Mouse (Mus musculus): ENCODE data around the gene Fbxo6.
"Not testable (repeated sequence)": the region's sequence is repeated elsewhere in the genome, so short reads cannot be mapped to it uniquely, and the experiment has no call there.

Gene Fbxo6

DNA sequence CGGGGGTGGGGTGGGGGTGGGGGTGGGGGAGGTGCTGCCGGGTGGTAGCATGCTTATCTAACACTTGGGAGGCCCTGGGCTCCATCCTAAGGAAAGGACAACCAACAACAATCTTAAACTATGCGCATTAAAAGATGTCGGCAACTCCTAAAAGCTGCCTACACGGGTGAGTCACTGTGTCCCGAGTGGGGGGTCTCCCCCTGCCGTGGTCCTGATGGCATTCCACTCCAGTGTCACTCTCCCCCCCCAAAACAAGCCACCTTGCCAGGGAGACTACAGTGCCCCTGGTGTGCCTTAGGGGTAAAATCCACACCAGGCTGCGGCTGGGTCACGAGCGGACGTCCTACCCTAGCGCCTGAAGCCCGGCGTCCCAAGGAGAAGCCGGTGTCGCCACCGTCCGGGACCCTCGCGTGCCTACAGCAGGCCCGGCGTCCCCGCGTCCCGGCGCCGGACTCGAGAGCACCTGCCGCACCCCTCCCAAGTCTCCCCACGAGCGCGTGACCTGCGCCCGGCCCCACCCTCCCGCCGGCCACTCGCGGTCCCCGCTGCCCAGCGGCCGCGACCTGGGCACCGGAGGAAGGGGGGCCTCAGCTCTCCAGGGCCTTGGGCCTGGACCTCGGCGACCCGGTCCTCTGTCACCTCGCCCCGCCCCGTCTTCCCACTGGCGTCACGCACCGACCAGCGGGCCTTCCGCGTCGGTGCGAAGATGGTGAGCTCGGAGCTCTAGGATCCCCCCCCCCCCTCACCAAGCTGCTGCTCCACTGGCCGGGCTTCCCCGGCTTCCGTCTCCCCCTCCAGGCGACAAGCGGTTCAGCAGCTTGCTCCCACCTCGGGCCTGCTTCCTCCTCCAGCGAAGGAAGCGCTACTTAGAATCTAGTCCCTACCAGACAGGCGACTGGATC lies at the start of gene Fbxo6:
Gene Fbxo6, minus strand, starts transcription at position 874 of the 902 bp plus-strand sequence.
- peak; percentile 80 to 84 for DNase-seq

GRCm38 (mm10) chr4:148198721-148199120 lies 46.8 kb upstream of the Fbxo6 start:
- no peak for DNase-seq

- no peak for DNase-seq
Observed at GRCm38 (mm10) chr4:148194400-148194799, 42.5 kb upstream of the Fbxo6 start.

DNA sequence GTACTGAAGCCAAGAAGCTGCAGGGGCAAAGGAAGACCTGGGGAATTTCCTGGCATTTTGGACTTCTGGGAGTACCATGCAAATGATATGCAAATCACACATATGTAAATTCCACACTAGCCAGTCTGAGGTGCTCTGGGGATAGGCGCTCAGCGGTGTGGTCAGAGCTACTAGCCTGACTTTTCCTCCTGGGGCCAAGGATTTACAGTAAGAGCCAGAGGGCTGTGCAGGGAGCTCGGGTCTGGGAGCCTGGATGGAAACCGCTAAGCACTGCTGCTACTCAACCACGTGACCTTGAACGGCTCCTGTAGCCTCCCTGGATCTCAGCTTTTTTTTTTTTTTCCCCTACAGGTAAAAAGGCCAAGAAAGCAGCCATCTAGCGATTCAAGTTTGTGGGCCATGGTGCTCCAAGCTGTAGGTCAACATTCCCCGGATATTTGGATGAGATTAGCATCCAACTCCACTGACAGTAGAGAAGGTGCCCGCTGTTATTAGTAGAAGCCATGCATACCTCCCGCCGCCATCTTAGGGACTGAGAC lies 40.8 kb upstream of the Fbxo6 start:
- peak in 1 of 2 experiments; percentile 18 for DNase-seq

DNA sequence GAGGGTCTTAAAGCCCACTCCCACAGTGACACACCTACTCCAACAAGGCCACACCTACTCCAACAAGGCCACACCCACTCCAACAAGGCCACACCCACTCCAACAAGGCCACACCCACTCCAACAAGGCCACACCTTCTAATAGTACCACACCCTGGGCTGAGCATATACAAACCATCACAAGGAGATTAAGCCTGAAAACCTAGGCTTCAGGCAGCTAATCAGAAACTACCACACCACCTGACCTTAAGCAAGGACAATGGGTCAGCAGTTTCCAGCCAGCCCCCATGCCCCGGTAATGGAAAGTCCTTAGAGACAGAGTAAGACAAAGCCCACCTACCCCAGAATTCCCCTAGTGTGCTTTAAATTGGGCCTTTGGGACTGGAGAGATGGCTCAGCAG lies 36.8 kb upstream of the Fbxo6 start:
- not testable (repeated sequence) for DNase-seq

DNA sequence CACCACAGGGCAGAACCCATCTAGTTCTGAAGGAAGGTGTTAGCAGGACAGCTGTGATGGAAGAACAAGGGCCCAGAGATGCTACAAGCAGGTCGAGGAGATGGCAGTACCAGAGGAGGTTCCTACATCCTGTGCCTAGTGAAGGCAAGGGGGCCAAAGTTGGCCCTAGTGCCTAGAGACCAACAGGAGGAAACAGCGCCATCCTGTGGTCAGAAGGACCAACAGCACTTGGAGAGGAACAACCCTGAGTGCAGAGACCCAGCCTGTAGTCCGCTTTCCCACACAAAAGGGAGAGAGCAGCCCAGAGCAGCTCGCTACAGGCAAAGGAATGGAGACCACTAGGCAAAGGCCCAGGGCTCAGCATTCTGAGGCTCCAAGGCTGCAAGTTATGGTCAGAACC lies 33.9 kb upstream of the Fbxo6 start:
- DNase-seq, result no peak

DNA sequence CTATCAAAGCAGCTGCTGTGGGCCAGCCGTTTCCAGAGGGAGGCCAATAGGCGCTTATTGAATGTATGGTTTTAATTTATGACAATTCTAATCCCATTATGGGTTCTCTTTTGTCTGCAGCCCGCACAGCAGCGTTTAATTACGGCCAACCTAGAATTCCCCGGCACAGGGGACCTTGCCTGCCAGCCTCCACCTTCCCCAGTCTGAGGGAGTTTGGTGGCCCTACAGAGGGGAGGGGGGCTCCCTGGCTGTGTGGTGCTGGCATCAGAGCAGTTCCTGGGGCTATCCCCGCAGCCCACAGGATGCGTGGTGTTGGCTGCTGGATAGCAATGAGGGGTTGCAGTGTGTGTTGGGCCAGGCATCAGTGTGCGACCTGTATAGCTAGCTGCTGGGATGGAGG lies 32.6 kb upstream of the Fbxo6 start:
- DNase-seq, result no peak

DNA sequence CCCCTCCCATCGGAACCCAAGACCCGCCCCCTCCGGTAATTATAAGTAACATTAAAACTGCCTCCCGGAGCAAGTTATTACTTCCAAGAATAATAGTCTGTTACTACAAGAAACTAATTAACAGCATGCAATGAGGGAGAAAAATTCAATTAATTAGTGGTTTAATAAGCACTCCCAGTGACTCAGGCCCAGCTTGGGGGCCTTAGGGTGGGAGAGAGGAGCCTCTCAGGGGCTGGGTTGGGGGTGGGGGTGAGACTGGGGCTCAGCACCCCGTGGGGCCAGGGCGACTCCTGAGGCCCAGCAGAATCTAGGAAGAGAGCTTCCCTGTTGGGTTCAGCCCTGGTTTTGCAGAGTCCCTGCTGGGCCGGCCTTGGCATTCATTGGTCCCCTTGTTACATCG lies 30.4 kb upstream of the Fbxo6 start:
- no peak for DNase-seq

DNA sequence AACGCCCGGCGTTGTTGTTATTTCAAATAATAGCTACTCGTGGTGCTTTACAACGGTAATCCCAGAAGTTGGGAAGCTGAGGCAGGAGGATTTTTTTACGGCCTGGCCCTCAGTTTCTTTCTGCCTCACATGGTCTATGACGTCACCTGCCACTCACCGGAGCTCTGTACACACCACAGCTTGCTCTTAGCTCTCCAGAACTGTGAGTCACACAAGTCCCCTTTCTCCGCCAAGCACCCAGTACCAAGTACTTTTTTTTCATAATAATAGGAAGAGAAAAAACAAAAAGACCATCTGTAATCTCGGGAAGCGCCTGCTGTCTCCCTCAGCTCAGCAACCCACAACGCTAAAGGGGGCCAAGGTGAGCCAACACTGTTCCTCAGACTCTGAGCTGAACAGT lies 29.5 kb upstream of the Fbxo6 start:
- DNase-seq, result no peak

GRCm38 (mm10) chr4:148177716-148178115 lies 25.8 kb upstream of the Fbxo6 start:
- DNase-seq, result no peak

DNA sequence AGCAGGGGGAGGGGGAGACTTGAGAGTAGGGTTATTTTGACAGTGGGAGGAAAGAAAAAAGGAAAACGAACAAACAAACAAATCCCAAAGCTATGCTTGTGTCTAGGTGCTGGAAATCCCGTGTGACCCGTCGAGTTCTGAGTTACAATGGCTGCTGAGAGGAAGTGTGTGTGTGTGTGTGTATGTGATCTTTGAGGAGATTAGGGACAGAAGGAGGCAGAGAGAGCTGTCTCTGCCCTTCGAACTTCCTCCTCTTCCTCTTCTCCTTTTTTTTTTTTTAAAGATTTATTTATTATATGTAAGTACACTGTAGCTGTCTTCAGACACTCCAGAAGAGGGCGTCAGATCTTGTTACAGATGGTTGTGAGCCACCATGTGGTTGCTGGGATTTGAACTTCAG lies 24.7 kb upstream of the Fbxo6 start:
- DNase-seq, result not testable (repeated sequence)

DNA sequence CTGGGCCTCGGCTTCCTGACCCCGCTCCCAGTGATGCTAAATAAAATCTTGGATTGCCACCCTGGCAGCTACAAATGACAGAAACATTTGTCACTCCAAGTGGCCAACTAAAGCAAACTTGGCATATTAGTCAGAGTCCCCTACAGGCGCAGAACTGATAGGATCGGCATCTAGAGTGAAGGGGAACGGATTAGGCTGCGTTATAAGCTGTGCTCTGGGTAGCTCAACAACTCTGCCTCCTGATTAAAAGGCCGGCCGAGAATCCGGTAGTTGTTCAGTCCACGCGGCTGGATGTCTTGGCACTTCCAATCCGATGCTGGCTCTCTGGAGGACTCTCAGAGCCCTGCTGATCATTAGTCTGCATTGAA lies 22.5 kb upstream of the Fbxo6 start:
- DNase-seq, result no peak

GRCm38 (mm10) chr4:148173811-148174494 lies 22.0 kb upstream of the Fbxo6 start:
- DNase-seq, result no peak

DNA sequence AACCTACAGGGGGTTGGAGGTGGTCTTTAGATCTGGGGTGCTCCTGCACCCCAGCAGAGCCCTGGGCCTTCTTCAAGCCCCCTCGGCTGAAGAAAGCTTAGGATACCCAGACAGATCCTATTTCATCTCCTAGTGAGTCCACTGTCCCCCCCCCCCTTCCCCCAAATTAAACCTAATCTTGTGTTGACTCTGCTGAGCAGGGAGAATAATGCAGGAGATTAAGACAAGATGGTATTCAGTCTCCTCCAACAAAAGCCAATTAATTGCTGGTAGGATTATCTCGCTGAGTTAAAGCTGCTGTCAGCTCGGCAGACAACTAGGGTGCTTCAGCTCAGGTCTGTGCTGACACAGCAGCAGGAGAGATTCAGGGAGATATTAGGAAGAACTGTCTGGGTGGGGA lies 19.3 kb upstream of the Fbxo6 start:
- DNase-seq, result no peak

- DNase-seq, result peak in 1 of 2 experiments; percentile 39
Observed at GRCm38 (mm10) chr4:148170842-148171241, 18.9 kb upstream of the Fbxo6 start.

DNA sequence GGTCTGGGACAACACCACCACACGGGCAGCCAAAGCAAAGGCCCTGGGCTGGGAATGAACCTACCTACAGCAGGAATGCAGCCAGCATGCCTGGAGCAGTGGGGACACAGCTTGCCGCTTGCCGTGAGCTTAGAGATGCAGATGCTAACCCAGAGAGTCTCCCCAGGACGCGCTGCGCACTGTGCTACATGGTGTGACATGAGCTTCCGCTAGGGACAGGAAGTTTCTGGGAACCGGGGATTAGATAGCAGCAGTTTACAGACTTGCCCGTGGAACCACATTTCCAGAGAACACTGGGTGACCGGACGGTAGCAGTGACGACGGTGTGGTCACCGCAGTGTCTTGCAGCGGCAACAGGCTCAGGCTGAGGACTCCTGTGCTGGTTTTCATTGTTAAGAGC lies 17.6 kb upstream of the Fbxo6 start:
- no peak for DNase-seq

DNA sequence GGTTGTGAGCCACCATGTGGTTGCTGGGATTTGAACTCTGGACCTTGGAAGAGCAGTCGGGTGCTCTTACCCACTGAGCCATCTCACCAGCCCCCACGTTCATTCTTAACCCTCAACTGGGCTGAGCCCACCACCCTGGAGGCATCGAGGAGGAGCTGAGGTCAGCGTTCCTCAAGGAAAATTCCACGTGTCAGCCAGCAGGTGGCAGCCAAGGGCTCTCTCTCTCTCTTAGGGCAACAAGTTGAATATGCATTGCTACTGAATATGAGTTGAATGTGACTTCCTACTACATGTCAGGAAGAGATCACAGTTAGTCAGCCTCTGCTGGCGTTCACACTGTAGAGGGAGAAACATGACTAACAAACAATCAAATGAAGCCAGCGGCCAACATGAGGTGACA lies 16.3 kb upstream of the Fbxo6 start:
- DNase-seq, result peak in 1 of 2 experiments; percentile 47

DNA sequence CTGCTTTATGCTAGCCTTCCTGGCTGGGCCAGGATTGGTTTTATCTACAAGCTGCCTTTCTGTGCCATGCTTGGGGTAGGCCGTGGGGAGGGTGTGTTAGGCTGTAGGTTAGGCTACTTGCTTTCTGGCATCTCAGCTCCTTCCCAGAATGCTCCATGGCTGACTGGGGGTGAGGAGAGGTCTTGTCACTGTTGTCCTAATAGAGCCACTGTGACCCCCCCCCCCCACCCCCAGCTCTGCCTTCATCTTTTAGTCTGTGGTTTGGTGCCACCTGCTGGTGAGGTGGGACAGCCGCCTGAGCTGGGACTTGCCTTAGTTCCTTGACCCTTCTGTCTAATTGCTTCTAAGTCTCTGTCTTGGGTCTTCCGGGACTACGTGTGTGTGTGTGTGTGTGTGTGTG lies 15.0 kb upstream of the Fbxo6 start:
- peak in 1 of 2 experiments; percentile 72 for DNase-seq

DNA sequence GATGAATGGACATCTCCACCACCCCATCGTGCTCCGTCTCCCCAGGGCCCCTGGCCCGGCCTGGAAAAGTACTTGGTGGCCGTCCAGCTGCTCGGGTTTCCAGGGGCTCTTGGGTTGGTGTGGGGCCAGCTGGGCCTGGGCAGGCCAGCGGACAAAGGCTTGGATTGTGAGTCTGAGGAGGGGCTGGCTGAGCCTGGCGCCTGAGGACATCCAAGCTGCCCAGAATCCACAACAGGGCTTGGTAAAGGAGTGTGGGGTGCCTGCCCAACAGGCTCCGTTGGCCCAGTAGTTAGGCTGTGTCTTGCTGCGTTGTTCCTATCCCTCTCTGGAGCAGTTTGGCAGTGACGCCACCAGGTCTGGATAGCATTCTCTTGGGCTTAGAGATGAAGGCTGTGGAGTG lies 14.5 kb upstream of the Fbxo6 start:
- DNase-seq, result no peak

- DNase-seq, result no peak
Observed at GRCm38 (mm10) chr4:148165551-148165950, 13.6 kb upstream of the Fbxo6 start.

GRCm38 (mm10) chr4:148164461-148164860 lies 12.5 kb upstream of the Fbxo6 start:
- no peak for DNase-seq

GRCm38 (mm10) chr4:148164002-148164439 lies 12.1 kb upstream of the Fbxo6 start:
- DNase-seq, result peak; percentile 85 to 89

DNA sequence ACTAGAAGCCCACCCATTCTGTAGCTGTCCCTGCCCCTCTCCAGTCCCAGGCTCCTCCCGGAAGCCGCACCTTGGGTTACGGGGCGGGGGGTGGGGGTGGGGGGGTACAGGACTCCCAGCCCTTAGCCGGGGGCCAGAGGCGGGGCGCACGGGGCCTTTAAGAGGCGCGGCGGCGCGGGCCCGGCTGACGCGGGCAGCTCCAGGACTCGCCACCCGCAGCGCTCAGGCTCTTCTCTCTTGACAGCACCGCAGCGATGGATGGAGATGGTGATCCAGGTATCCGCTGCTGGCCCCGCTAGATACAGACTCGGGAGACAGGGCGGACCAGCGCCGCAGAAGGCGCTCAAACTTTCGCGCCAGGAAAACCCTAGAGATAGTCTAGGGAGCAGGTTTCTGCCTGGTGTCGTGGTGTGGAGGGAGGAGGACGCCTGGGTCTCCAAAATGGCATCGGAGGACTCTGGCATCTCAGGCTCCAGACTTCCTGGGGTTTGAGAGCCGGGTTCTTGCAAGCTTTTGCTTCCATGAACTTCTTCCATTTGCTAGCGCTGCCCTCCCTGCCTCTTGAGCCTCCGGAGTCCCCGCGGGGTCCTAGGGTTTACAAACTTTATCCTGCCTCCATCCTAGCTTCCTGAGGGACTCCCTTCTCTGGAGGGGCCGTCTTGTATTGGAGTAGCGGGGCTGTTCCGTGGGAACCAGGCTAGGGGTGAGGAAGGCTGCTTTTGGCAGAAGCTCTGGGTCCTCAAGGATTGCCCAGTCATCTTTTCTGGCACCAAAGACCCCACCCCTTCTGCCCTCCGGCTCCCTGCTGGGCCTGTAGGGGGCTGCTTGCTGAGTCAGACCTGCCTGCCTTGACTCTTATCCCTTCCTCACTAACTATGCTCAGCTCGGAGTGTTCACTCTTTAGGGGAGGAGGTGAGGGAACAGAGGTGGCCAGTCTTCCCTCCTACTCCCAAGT lies 8.8 kb upstream of the Fbxo6 start, which contains the start of the genes Fbxo44 and Fbxo2:
Gene Fbxo44, minus strand, starts transcription at position 47 of the 955 bp plus-strand sequence.
Gene Fbxo2, plus strand, starts transcription at position 186 of the 955 bp plus-strand sequence.
- peak; percentile 32 to 50 for DNase-seq
